Mouse (Mus musculus): Measurements from ENCODE around the gene Irf9. TPM values are rescaled to one million over a fixed set of nuclear protein-coding genes. Genes with fewer than 3 reads are reported as not detected.
A peak's percentile ranks its signal among the peaks of the same experiment; 100 is the strongest.

Irf9 gene
- total RNA-seq, 2 experiments from 2014 or later = 8.0 to 8.4 TPM

GRCm38 (mm10) chr14:55643060-55643907, 39.9 kb downstream of the Irf9 start, which contains the start of gene Tm9sf1:
Gene Tm9sf1 (minus strand): TSS chr14:55643806.
- intact Hi-C loops (cut with DNase I) = no loop called here

GRCm38 (mm10) chr14:55644261-55644888, 41.0 kb downstream of the Irf9 start:
- intact Hi-C loops (cut with DNase I) = no loop called here

More at GRCm38 (mm10) chr14:55643060-55643907, 39.9 kb downstream of the Irf9 start, which contains the start of gene Tm9sf1:
- DNase-seq (ENCODE audit: low spot score in 2 of 2) = peak; percentile 70 to 81

GRCm38 (mm10) chr14:55649884-55650283, 46.5 kb downstream of the Irf9 start, which contains the start of gene Tssk4:
Gene Tssk4 (plus strand): TSS chr14:55650184.
- intact Hi-C loops (cut with DNase I) = no loop called here
- no peak for DNase-seq (ENCODE audit: low spot score in 2 of 2)

More at GRCm38 (mm10) chr14:55644261-55644888, 41.0 kb downstream of the Irf9 start:
- DNase-seq (ENCODE audit: low spot score in 2 of 2) = no peak

GRCm38 (mm10) chr14:55651528-55651927, 48.2 kb downstream of the Irf9 start:
- no peak for DNase-seq (ENCODE audit: low spot score in 2 of 2)
- intact Hi-C loops (cut with DNase I) = no loop called here

GRCm38 (mm10) chr14:55656935-55657334, 53.6 kb downstream of the Irf9 start:
- intact Hi-C loops (cut with DNase I) = no loop called here
- DNase-seq (ENCODE audit: low spot score in 2 of 2) = no peak

DNA sequence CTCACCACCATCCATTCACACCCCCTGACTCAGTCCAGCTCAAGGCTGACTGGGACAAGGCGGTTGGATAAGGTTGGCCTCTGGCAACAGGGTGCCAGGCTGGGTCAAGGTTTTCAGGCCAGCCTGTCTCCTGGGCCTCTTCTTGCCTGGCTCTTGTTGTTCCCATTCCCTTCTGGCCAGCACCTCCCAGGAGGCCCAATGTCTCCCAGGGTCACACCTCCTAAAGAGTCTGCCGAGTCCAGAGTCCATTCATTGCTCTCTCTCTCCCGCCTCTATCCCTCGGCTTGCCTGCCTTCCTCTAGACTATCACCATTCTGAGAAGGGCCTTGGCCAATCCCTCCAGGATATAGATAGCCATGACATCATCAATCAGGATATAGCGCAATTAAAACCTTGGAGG, 54.6 kb downstream of the Irf9 start:
- intact Hi-C loops (cut with DNase I) = no loop called here
- DNase-seq (ENCODE audit: low spot score in 2 of 2) = no peak

Other genes with a start within 250 kb of the Irf9 start
- gene Dhrs4, start 124.8 kb upstream of the Irf9 start, total RNA-seq (2021) = 10 to 100 TPM; 11.7 to 16.0 TPM
- gene Carmil3, start 112.9 kb upstream of the Irf9 start, total RNA-seq (2021) = 10 to 100 TPM; 53.5 to 70.2 TPM
- gene Cpne6, start 93.1 kb upstream of the Irf9 start, total RNA-seq (2021) = 100 to 1,000 TPM; 184 to 205 TPM
- gene Nrl, start 78.6 kb upstream of the Irf9 start, total RNA-seq (2021) = under 1 TPM; 0.33 to 0.61 TPM
- gene Pck2, start 63.3 kb upstream of the Irf9 start, total RNA-seq (2021) = 10 to 100 TPM; 18.6 to 19.5 TPM
- 10 to 100 TPM; 75.3 to 78.4 TPM for gene Dcaf11, start 43.6 kb upstream of the Irf9 start, total RNA-seq (2021)
- gene A730061H03Rik, start 43.2 kb upstream of the Irf9 start, total RNA-seq (2021) = not detected
- not detected for gene Fitm1, start 28.0 kb upstream of the Irf9 start, total RNA-seq (2021)
- gene Psme1, start 25.4 kb upstream of the Irf9 start, total RNA-seq (2021) = 10 to 100 TPM; 44.9 to 56.5 TPM
- gene Emc9, start 18.3 kb upstream of the Irf9 start, total RNA-seq (2021) = 10 to 100 TPM; 38.7 to 45.5 TPM
- gene Psme2, start 12.5 kb upstream of the Irf9 start, total RNA-seq (2021) = 10 to 100 TPM; 48.1 to 49.0 TPM
- gene Rnf31, start 11.9 kb upstream of the Irf9 start, total RNA-seq (2021) = 10 to 100 TPM; 26.0 to 29.5 TPM
- gene Rec8, start 14.5 kb downstream of the Irf9 start, total RNA-seq (2021) = 1 to 10 TPM; 2.1 to 3.4 TPM
- gene Ipo4, start 32.4 kb downstream of the Irf9 start, total RNA-seq (2021) = 100 to 1,000 TPM; 123 to 171 TPM
- gene Gm49378, start 34.3 kb downstream of the Irf9 start, total RNA-seq (2021) = 1 to 10 TPM; 4.8 to 8.1 TPM
- gene Tm9sf1, start 40.2 kb downstream of the Irf9 start, total RNA-seq (2021) = 10 to 100 TPM; 42.1 to 42.2 TPM
- under 1 TPM; 0.74 to 0.92 TPM for gene Tssk4, start 46.6 kb downstream of the Irf9 start, total RNA-seq (2021)
- gene Mdp1, start 56.9 kb downstream of the Irf9 start, total RNA-seq (2021) = 10 to 100 TPM; 37.8 to 42.6 TPM
- gene Gmpr2, start 68.4 kb downstream of the Irf9 start, total RNA-seq (2021) = 10 to 100 TPM; 22.7 to 24.6 TPM
- 100 to 1,000 TPM; 305 to 339 TPM for gene Nedd8, start 68.6 kb downstream of the Irf9 start, total RNA-seq (2021)
- gene Tinf2, start 78.2 kb downstream of the Irf9 start, total RNA-seq (2021) = 10 to 100 TPM; 14.8 to 16.0 TPM
- under 1 TPM in 1 of 2 experiments, not detected in 1; 0.25 TPM for gene Tgm1, start 110.4 kb downstream of the Irf9 start, total RNA-seq (2021)
- 10 to 100 TPM; 44.2 to 45.4 TPM for gene Rabggta, start 118.7 kb downstream of the Irf9 start, total RNA-seq (2021)
- gene Dhrs1, start 142.1 kb downstream of the Irf9 start, total RNA-seq (2021) = 100 to 1,000 TPM in 1 of 2 experiments, 10 to 100 TPM in 1; 99.8 to 104 TPM
- gene Nop9, start 142.1 kb downstream of the Irf9 start, total RNA-seq (2021) = 10 to 100 TPM; 13.4 to 13.9 TPM
- gene Cideb, start 154.9 kb downstream of the Irf9 start, total RNA-seq (2021) = under 1 TPM; 0.68 to 0.93 TPM
- gene Ltb4r2, start 157.9 kb downstream of the Irf9 start, total RNA-seq (2021) = under 1 TPM; 0.22 to 0.42 TPM
- gene Ltb4r1, start 162.4 kb downstream of the Irf9 start, total RNA-seq (2021) = under 1 TPM; 0.24 to 0.40 TPM
- 1 to 10 TPM; 5.1 to 6.6 TPM for gene Adcy4, start 180.5 kb downstream of the Irf9 start, total RNA-seq (2021)
- 1 to 10 TPM in 1 of 2 experiments, under 1 TPM in 1; 0.83 to 1.0 TPM for gene Ripk3, start 185.3 kb downstream of the Irf9 start, total RNA-seq (2021)
- 1 to 10 TPM; 3.0 to 4.0 TPM for gene Nfatc4, start 219.6 kb downstream of the Irf9 start, total RNA-seq (2021)